Comparison of ENCODE assay signal across 20 mouse cellular contexts in the genomic region with DNA sequence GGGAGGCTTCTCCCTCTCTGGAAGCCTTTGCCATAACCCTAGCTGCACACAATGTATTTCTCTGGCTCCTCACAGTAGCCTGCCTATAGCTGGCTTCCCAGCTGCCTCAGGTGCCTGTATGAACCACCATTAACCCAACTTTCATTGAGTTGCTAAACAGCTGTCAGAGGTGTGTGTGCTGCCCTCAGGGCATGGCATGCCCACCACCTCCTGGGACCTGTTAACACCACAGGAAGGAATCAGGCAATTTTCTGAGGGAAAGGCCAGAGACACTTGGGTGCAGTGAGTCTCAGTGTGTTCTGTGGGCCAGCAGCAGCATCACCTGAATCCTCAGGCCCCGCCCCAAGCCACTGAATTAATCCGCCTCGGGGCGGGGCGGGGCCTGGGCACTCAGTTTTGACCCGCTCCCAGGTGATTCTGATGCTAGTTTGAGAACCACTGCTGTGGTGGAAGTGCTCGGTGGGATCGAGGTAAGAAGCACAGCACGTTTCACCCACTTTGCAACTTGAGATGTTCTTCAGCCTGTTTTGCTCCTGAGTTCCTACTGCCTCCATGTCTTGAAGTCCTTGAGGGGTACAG. TPM values are rescaled to one million over a fixed set of nuclear protein-coding genes. Genes with fewer than 3 reads are reported as not detected.
A peak's percentile ranks its signal among the peaks of the same experiment; 100 is the strongest.
DNase-seq lines count a peak whose midpoint lies in the region; ATAC-seq and TF ChIP-seq lines count a peak whose summit lies in the region.
"Had no signal": no experiment of that assay in that cellular context is flagged by ENCODE, and none has a peak within 500 bp of the region (broad histone marks: within the 10 kb centered on the region; RNA-seq: fewer than 3 reads in every experiment).

No protein-coding gene starts in this region.

- H3K27ac ChIP-seq in kidney, embryonic 16.5 days (ENCODE audit: low read length): no peak overlapping the region
- H3K27ac ChIP-seq in brown adipose tissue, adult 24 weeks (replicated peaks; ENCODE audit: low read depth, low read length): peak overlapping the region; percentile 88
- H3K27ac ChIP-seq in stomach, postnatal 0 days (replicated peaks): 0 out of 2 replicates have a peak overlapping the region, but pooled peaks have one; percentile 40
- no peak overlapping the region for H3K27ac ChIP-seq in midbrain, embryonic 14.5 days (replicated peaks; ENCODE audit: low read depth, low read length)
- H3K27ac ChIP-seq: forebrain, embryonic 15.5 days; hindbrain, embryonic 10.5 days; layer of hippocampus, adult 2 months; left cerebral cortex, adult 2 months; neural tube, embryonic 12.5 days had no signal

- H3K4me3 ChIP-seq in kidney, embryonic 16.5 days (ENCODE audit: low read length): no peak overlapping the region
- no peak overlapping the region for H3K4me3 ChIP-seq in brown adipose tissue, adult 24 weeks (ENCODE audit: insufficient read depth, low read depth, low read length)
- no peak overlapping the region for H3K4me3 ChIP-seq in stomach, postnatal 0 days (ENCODE audit: low read depth, low read length)
- no peak overlapping the region for H3K4me3 ChIP-seq in midbrain, embryonic 14.5 days (replicated peaks; ENCODE audit: low read depth, low read length)
- H3K4me3 ChIP-seq: forebrain, embryonic 15.5 days; heart, embryonic 15.5 days; layer of hippocampus, adult 2 months; left cerebral cortex, adult 2 months; limb, embryonic 15.5 days; neural tube, embryonic 12.5 days had no signal

- no peak overlapping the region for H3K4me2 ChIP-seq in kidney, embryonic 16.5 days (replicated peaks; ENCODE audit: low read depth, low read length)
- no peak overlapping the region for H3K4me2 ChIP-seq in stomach, postnatal 0 days (replicated peaks; ENCODE audit: low read depth)
- H3K4me2 ChIP-seq in midbrain, embryonic 14.5 days (ENCODE audit: low read length): no peak overlapping the region
- H3K4me2 ChIP-seq: forebrain, embryonic 15.5 days; heart, embryonic 15.5 days; limb, embryonic 15.5 days; neural tube, embryonic 12.5 days had no signal

- peak; percentile 43 for DNase-seq in kidney, adult 18-20 months
- peak; percentile 36 for DNase-seq in kidney, postnatal 10 days
- no peak for DNase-seq in stomach, postnatal 0 days (ENCODE audit: low spot score)
- no peak for DNase-seq in midbrain, embryonic 14.5 days
- DNase-seq in cerebellum, adult 8-10 months: no peak
- DNase-seq: adrenal gland, postnatal 36 days; cerebellum, adult 9-10 months; liver, postnatal 0 days; lung, postnatal 14 days had no signal

- peaks cover 10% of the 10 kb centered on the region for H3K27me3 ChIP-seq in kidney, embryonic 16.5 days (ENCODE audit: insufficient read depth, low read length)
- no peaks in the 10 kb centered on the region for H3K27me3 ChIP-seq in stomach, postnatal 0 days (ENCODE audit: control insufficient read depth, insufficient read depth, low read length)
- H3K27me3 ChIP-seq in midbrain, embryonic 14.5 days (ENCODE audit: control insufficient read depth, insufficient read depth, low read length): peaks cover 28% of the 10 kb centered on the region

- 29% methylated on average over 9 of the region's 9 CpGs for WGBS in kidney, embryonic 16.5 days
- WGBS in stomach, postnatal 0 days: 31% methylated on average over 9 of the region's 9 CpGs
- 26% methylated on average over 9 of the region's 9 CpGs for WGBS in midbrain, embryonic 14.5 days

- no peak for TF ChIP-seq EP300 in stomach, postnatal 0 days (optimal IDR thresholded peaks at IDR 0.05)

- H3K36me3 ChIP-seq in kidney, embryonic 16.5 days (ENCODE audit: insufficient read depth, low read length): no peaks in the 10 kb centered on the region; the same call in 1 of the 2 replicates
- no peaks in the 10 kb centered on the region for H3K36me3 ChIP-seq in stomach, postnatal 0 days (ENCODE audit: control insufficient read depth, insufficient read depth, low read length)
- no peaks in the 10 kb centered on the region for H3K36me3 ChIP-seq in midbrain, embryonic 14.5 days (ENCODE audit: control insufficient read depth, insufficient read depth, low read length)
- H3K36me3 ChIP-seq: forebrain, embryonic 15.5 days; heart, embryonic 15.5 days; neural tube, embryonic 12.5 days had no signal

- no peak overlapping the region for H3K9ac ChIP-seq in kidney, embryonic 16.5 days (replicated peaks; ENCODE audit: low read length)
- H3K9ac ChIP-seq in stomach, postnatal 0 days (ENCODE audit: low read length): no peak overlapping the region
- H3K9ac ChIP-seq in midbrain, embryonic 14.5 days (replicated peaks; ENCODE audit: low read length): no peak overlapping the region
- H3K9ac ChIP-seq: forebrain, embryonic 15.5 days; heart, embryonic 15.5 days; limb, embryonic 15.5 days; liver, postnatal 0 days; neural tube, embryonic 12.5 days had no signal

- no peak for ATAC-seq in kidney, embryonic 16.5 days (ENCODE audit: low FRiP score, low TSS enrichment)
- ATAC-seq in stomach, postnatal 0 days (ENCODE audit: low FRiP score, low TSS enrichment): no peak
- no peak for ATAC-seq in midbrain, embryonic 14.5 days (ENCODE audit: low FRiP score, low TSS enrichment)
- ATAC-seq: CD4-positive, CD25-positive, alpha-beta regulatory T cell, adult 4 months; forebrain, embryonic 15.5 days; liver, postnatal 0 days had no signal

- no peak for TF ChIP-seq CTCF in stomach, postnatal 0 days (IDR thresholded peaks at IDR 0.05; ENCODE audit: low read depth)

- H3K4me1 ChIP-seq in kidney, embryonic 16.5 days (ENCODE audit: insufficient read depth, low read length): peaks cover 31% of the 10 kb centered on the region
- H3K4me1 ChIP-seq in brown adipose tissue, adult 24 weeks (ENCODE audit: control insufficient read depth, insufficient read depth, insufficient read length, low read length): peaks cover 12% of the 10 kb centered on the region
- H3K4me1 ChIP-seq in stomach, postnatal 0 days (replicated peaks; ENCODE audit: control insufficient read depth, insufficient read depth): peaks cover 6% of the 10 kb centered on the region
- H3K4me1 ChIP-seq in midbrain, embryonic 14.5 days (ENCODE audit: control insufficient read depth, insufficient read depth, low read length): peaks cover 6% of the 10 kb centered on the region; the same call in 1 of the 2 replicates

- no peaks in the 10 kb centered on the region for H3K9me3 ChIP-seq in kidney, embryonic 16.5 days (ENCODE audit: low read length)
- no peaks in the 10 kb centered on the region for H3K9me3 ChIP-seq in stomach, postnatal 0 days (ENCODE audit: control insufficient read depth, low read length)
- no peaks in the 10 kb centered on the region for H3K9me3 ChIP-seq in midbrain, embryonic 14.5 days (ENCODE audit: control insufficient read depth, low read length)
- H3K9me3 ChIP-seq: forebrain, embryonic 15.5 days; heart, embryonic 15.5 days; hindbrain, embryonic 10.5 days; limb, embryonic 15.5 days; neural tube, embryonic 12.5 days had no signal

RNA-seq across cellular contexts. Expression of a gene that starts 2.9 kb away (rescaled TPM):
- polyA plus RNA-seq in kidney, embryonic 16.5 days (2015; fragmentation: Nextera tagmentation; extraction: Ambion mirVana): 7.0 and 10.3 TPM in 2 replicates
- polyA plus RNA-seq in brown adipose tissue, adult 24 weeks (2012; ENCODE audit: insufficient read depth, insufficient read length, missing spikeins): 37.9 and 76.4 TPM in 2 replicates
- 1.4 and 1.7 TPM in 2 replicates for polyA plus RNA-seq in stomach, postnatal 0 days (2015; fragmentation: Nextera tagmentation; extraction: Ambion mirVana)
- 4.3 and 10.4 TPM in 2 replicates for polyA plus RNA-seq in midbrain, embryonic 14.5 days (2014; fragmentation: Nextera tagmentation; extraction: Ambion mirVana)
- polyA plus RNA-seq: CD4-positive, CD25-positive, alpha-beta regulatory T cell, adult 4 months; liver, postnatal 0 days had no signal

RNA-seq across cellular contexts. Expression of a gene that starts 9.5 kb away (rescaled TPM):
- 20.8 and 22.4 TPM in 2 replicates for polyA plus RNA-seq in kidney, embryonic 16.5 days (2015; fragmentation: Nextera tagmentation; extraction: Ambion mirVana)
- 466 and 489 TPM in 2 replicates for polyA plus RNA-seq in brown adipose tissue, adult 24 weeks (2012; ENCODE audit: insufficient read depth, insufficient read length, missing spikeins)
- 36.4 and 40.5 TPM in 2 replicates for polyA plus RNA-seq in stomach, postnatal 0 days (2015; fragmentation: Nextera tagmentation; extraction: Ambion mirVana)
- polyA plus RNA-seq in midbrain, embryonic 14.5 days (2014; fragmentation: Nextera tagmentation; extraction: Ambion mirVana): 2.2 and 4.5 TPM in 2 replicates
- polyA plus RNA-seq: CD4-positive, CD25-positive, alpha-beta regulatory T cell, adult 4 months had no signal

RNA-seq across cellular contexts. Expression of a gene that starts 16.7 kb away (rescaled TPM):
- polyA plus RNA-seq in kidney, embryonic 16.5 days (2015; fragmentation: Nextera tagmentation; extraction: Ambion mirVana): 1,737 and 1,791 TPM in 2 replicates
- polyA plus RNA-seq in brown adipose tissue, adult 24 weeks (2012; ENCODE audit: insufficient read depth, insufficient read length, missing spikeins): 424 and 439 TPM in 2 replicates
- 1,169 and 1,205 TPM in 2 replicates for polyA plus RNA-seq in stomach, postnatal 0 days (2015; fragmentation: Nextera tagmentation; extraction: Ambion mirVana)
- 1,083 and 1,099 TPM in 2 replicates for polyA plus RNA-seq in midbrain, embryonic 14.5 days (2014; fragmentation: Nextera tagmentation; extraction: Ambion mirVana)

RNA-seq across cellular contexts. Expression of a gene that starts 24.8 kb away (rescaled TPM):
- polyA plus RNA-seq in kidney, embryonic 16.5 days (2015; fragmentation: Nextera tagmentation; extraction: Ambion mirVana): 85.2 and 86.4 TPM in 2 replicates
- 23.6 and 24.3 TPM in 2 replicates for polyA plus RNA-seq in brown adipose tissue, adult 24 weeks (2012; ENCODE audit: insufficient read depth, insufficient read length, missing spikeins)
- 40.6 and 43.3 TPM in 2 replicates for polyA plus RNA-seq in stomach, postnatal 0 days (2015; fragmentation: Nextera tagmentation; extraction: Ambion mirVana)
- polyA plus RNA-seq in midbrain, embryonic 14.5 days (2014; fragmentation: Nextera tagmentation; extraction: Ambion mirVana): 56.4 and 62.4 TPM in 2 replicates

RNA-seq across cellular contexts. Expression of a gene that starts 26.1 kb away (rescaled TPM):
- polyA plus RNA-seq in kidney, embryonic 16.5 days (2015; fragmentation: Nextera tagmentation; extraction: Ambion mirVana): 225 and 227 TPM in 2 replicates
- not detected in 2 replicates for polyA plus RNA-seq in brown adipose tissue, adult 24 weeks (2012; ENCODE audit: insufficient read depth, insufficient read length, missing spikeins)
- 119 and 125 TPM in 2 replicates for polyA plus RNA-seq in stomach, postnatal 0 days (2015; fragmentation: Nextera tagmentation; extraction: Ambion mirVana)
- 0.20 TPM in 1 of 2 replicates, not detected in the other for polyA plus RNA-seq in midbrain, embryonic 14.5 days (2014; fragmentation: Nextera tagmentation; extraction: Ambion mirVana)
- polyA plus RNA-seq: CD4-positive, CD25-positive, alpha-beta regulatory T cell, adult 4 months; cortical plate, adult 2 months had no signal

Comparison
In these comparisons a context has a peak if more than half of its experiments do, and no peak if none do; other contexts are left out.
1. DNase-seq: peak in kidney, adult 18-20 months (single experiment) and kidney, postnatal 10 days (single experiment); none in stomach, postnatal 0 days (single experiment), midbrain, embryonic 14.5 days (single experiment) and cerebellum, adult 8-10 months (single experiment).
2. H3K27ac ChIP-seq: peak in brown adipose tissue, adult 24 weeks (single experiment) and stomach, postnatal 0 days (single experiment); none in kidney, embryonic 16.5 days (single experiment) and midbrain, embryonic 14.5 days (single experiment).
3. RNA of a gene that starts 9.5 kb away (polyA plus RNA-seq): 466 to 489 TPM in brown adipose tissue, adult 24 weeks; 36.4 to 40.5 TPM in stomach, postnatal 0 days, 20.8 to 22.4 TPM in kidney, embryonic 16.5 days and 2.2 to 4.5 TPM in midbrain, embryonic 14.5 days; every median in the first group is over 10 times any median in the second.